In genomic region chr12:69419017-69419605, GRCm38 (mm10) we compare ENCODE assay signal across 11 mouse cellular contexts. TPM values are rescaled to one million over a fixed set of nuclear protein-coding genes. Genes with fewer than 3 reads are reported as not detected.
A peak's percentile ranks its signal among the peaks of the same experiment; 100 is the strongest.
DNase-seq lines count a peak whose midpoint lies in the region; ATAC-seq lines count a peak whose summit lies in the region.
"Had no signal": no experiment of that assay in that cellular context is flagged by ENCODE, and none has a peak within 500 bp of the region (broad histone marks: within the 10 kb centered on the region; RNA-seq: fewer than 3 reads in every experiment).

No protein-coding gene starts in this region.

- WGBS in embryonic facial prominence, embryonic 15.5 days, result 50% methylated on average over 14 of the region's 14 CpGs

- 0 out of 2 replicates have a peak overlapping the region, but pooled peaks have one; percentile 30 for H3K27ac ChIP-seq in embryonic facial prominence, embryonic 15.5 days (replicated peaks)
- H3K27ac ChIP-seq: lung, embryonic 15.5 days; neural tube, embryonic 13.5 days had no signal

- H3K9me3 ChIP-seq in embryonic facial prominence, embryonic 15.5 days (replicated peaks), result no peaks in the 10 kb centered on the region
- H3K9me3 ChIP-seq: lung, embryonic 15.5 days; neural tube, embryonic 13.5 days had no signal

- DNase-seq in cerebellum, adult 18-20 months, result peak; percentile 19 to 31
- DNase-seq in cerebellum, adult 11 months, result no peak
- peak; percentile 30 for DNase-seq in layer of hippocampus, adult 9-11 months
- no peak for DNase-seq in layer of hippocampus, adult 9-10 months (ENCODE audit: low spot score)
- DNase-seq in 3134 (ENCODE audit: extremely low read depth, insufficient read length, low spot score), result peak; percentile 43
- no peak for DNase-seq in thymus, postnatal 25 days
- no peak for DNase-seq in thymus, postnatal 10 days (ENCODE audit: low spot score in 2 of 2)
- DNase-seq: gastrocnemius, postnatal 14 days had no signal

- no peaks in the 10 kb centered on the region for H3K36me3 ChIP-seq in embryonic facial prominence, embryonic 15.5 days
- H3K36me3 ChIP-seq: lung, embryonic 15.5 days; neural tube, embryonic 13.5 days had no signal

- no peak overlapping the region for H3K4me2 ChIP-seq in embryonic facial prominence, embryonic 15.5 days (replicated peaks)
- H3K4me2 ChIP-seq: lung, embryonic 15.5 days; neural tube, embryonic 13.5 days had no signal

- peak; percentile 49; the same call in 1 of the 2 replicates for ATAC-seq in embryonic facial prominence, embryonic 15.5 days (ENCODE audit: insufficient number of reproducible peaks, low FRiP score, low TSS enrichment, low read depth)

- H3K27me3 ChIP-seq in embryonic facial prominence, embryonic 15.5 days, result no peaks in the 10 kb centered on the region
- H3K27me3 ChIP-seq: lung, embryonic 15.5 days; neural tube, embryonic 13.5 days had no signal

- H3K4me1 ChIP-seq in embryonic facial prominence, embryonic 15.5 days, result peaks cover 19% of the 10 kb centered on the region; the same call in 1 of the 2 replicates
- H3K4me1 ChIP-seq: neural tube, embryonic 13.5 days had no signal

- H3K9ac ChIP-seq in embryonic facial prominence, embryonic 15.5 days, result no peak overlapping the region
- H3K9ac ChIP-seq: lung, embryonic 15.5 days; neural tube, embryonic 13.5 days had no signal

- H3K4me3 ChIP-seq in embryonic facial prominence, embryonic 15.5 days (replicated peaks), result no peak overlapping the region
- H3K4me3 ChIP-seq: lung, embryonic 15.5 days; neural tube, embryonic 13.5 days had no signal

RNA-seq across cellular contexts. Expression of gene Gm9887, which starts 46.9 kb away (rescaled TPM):
- polyA plus RNA-seq in embryonic facial prominence, embryonic 15.5 days (2015; fragmentation: Nextera tagmentation; extraction: Ambion mirVana), result 2.8 and 4.0 TPM in 2 replicates

RNA-seq across cellular contexts. Expression of gene Arf6, which starts 47.2 kb away (rescaled TPM):
- polyA plus RNA-seq in embryonic facial prominence, embryonic 15.5 days (2015; fragmentation: Nextera tagmentation; extraction: Ambion mirVana), result 71.4 and 78.4 TPM in 2 replicates

Comparison
In these comparisons a context has a peak if more than half of its experiments do, and no peak if none do; other contexts are left out.
1. DNase-seq: peak in cerebellum, adult 18-20 months (2 of 2), layer of hippocampus, adult 9-11 months (single experiment) and 3134 (single experiment); none in cerebellum, adult 11 months (single experiment), layer of hippocampus, adult 9-10 months (single experiment), thymus, postnatal 25 days (single experiment) and thymus, postnatal 10 days (0 of 2).